36 mouse cellular contexts compared by ENCODE assay signal in the genomic region with DNA sequence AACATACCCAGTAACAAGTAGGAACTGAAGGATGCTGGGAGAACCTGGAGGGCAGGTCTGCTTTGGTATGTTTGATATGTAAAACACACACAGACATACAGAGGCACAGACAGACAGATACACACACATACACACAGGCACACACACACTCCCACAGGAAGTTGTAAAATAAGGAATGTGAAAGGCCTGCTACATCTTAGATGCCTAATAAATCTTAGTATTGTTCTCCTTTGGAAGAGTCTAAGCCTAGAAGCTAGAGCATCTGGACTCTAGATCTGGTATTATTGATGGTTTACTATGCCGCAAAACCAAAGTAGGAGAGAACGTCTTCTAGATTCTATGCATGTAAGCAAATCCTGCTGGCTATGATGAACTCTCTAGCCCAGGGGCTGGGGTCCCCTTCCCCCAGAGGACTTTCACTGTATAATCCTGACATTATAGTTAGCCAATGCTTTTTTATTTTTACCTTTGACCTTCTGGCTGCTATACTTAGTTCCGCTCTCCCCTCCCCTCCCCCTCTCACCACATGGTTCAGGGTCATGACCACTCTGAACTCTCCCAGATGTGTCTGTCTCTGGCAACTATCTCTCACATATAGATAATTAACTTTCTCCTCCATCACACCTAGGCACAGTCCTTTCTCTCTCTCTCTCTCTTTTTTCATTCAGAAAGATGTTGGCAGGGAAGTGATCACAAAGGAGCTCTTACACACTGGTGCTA. TPM values are rescaled to one million over a fixed set of nuclear protein-coding genes. Genes with fewer than 3 reads are reported as not detected.
DNase-seq lines count a peak whose midpoint lies in the region; ATAC-seq and TF ChIP-seq lines count a peak whose summit lies in the region.
"Had no signal": no experiment of that assay in that cellular context is flagged by ENCODE, and none has a peak within 500 bp of the region (broad histone marks: within the 10 kb centered on the region; RNA-seq: fewer than 3 reads in every experiment).

No protein-coding gene starts in this region.

- H3K4me1 ChIP-seq in kidney, adult 2 months (ENCODE audit: control insufficient read depth, insufficient read depth, low read length) = peaks cover 2% of the 10 kb centered on the region; the same call in 1 of the 2 replicates
- peaks cover 7% of the 10 kb centered on the region for H3K4me1 ChIP-seq in ES-Bruce4 (ENCODE audit: control insufficient read depth, insufficient read depth, low read length)
- peaks cover 8% of the 10 kb centered on the region; the same call in 1 of the 2 replicates for H3K4me1 ChIP-seq in kidney, embryonic 15.5 days
- H3K4me1 ChIP-seq in limb, embryonic 11.5 days (ENCODE audit: control insufficient read depth, insufficient read depth, low read length) = 0 out of 2 replicates have a peak, but pooled peaks cover 3% of the 10 kb centered on the region
- H3K4me1 ChIP-seq: embryonic facial prominence, embryonic 15.5 days; forebrain, embryonic 12.5 days; heart, embryonic 15.5 days; hindbrain, embryonic 12.5 days; intestine, embryonic 15.5 days; liver, embryonic 15.5 days; lung, embryonic 15.5 days; megakaryocyte, embryonic 14.5 days; midbrain, embryonic 12.5 days; neural tube, embryonic 12.5 days had no signal

- WGBS in kidney, adult 2 months = 66% methylated on average over 3 of the region's 3 CpGs
- WGBS in kidney, embryonic 15.5 days = 59% methylated on average over 3 of the region's 3 CpGs
- 72% methylated on average over 3 of the region's 3 CpGs for WGBS in limb, embryonic 11.5 days

- no peak overlapping the region for H3K4me3 ChIP-seq in kidney, adult 2 months (ENCODE audit: insufficient read depth, low read depth, low read length)
- no peak overlapping the region for H3K4me3 ChIP-seq in ES-Bruce4 (ENCODE audit: low read depth, low read length)
- no peak overlapping the region for H3K4me3 ChIP-seq in kidney, embryonic 15.5 days (replicated peaks)
- no peak overlapping the region for H3K4me3 ChIP-seq in limb, embryonic 11.5 days (ENCODE audit: low read depth, low read length)
- H3K4me3 ChIP-seq: embryonic facial prominence, embryonic 10.5 days; embryonic facial prominence, embryonic 15.5 days; forebrain, embryonic 12.5 days; heart, embryonic 15.5 days; hindbrain, embryonic 12.5 days; intestine, embryonic 15.5 days; limb, embryonic 13.5 days; liver, embryonic 15.5 days; lung, embryonic 15.5 days; megakaryocyte, embryonic 14.5 days; midbrain, embryonic 12.5 days; myocyte; neural tube, embryonic 12.5 days had no signal

- H3K4me2 ChIP-seq in kidney, embryonic 15.5 days = no peak overlapping the region
- H3K4me2 ChIP-seq in limb, embryonic 11.5 days (ENCODE audit: low read depth, severe bottlenecking) = no peak overlapping the region
- H3K4me2 ChIP-seq: embryonic facial prominence, embryonic 15.5 days; forebrain, embryonic 12.5 days; heart, embryonic 15.5 days; hindbrain, embryonic 12.5 days; intestine, embryonic 15.5 days; limb, embryonic 13.5 days; liver, embryonic 15.5 days; lung, embryonic 15.5 days; midbrain, embryonic 12.5 days; neural tube, embryonic 12.5 days had no signal

- no peaks in the 10 kb centered on the region for H3K27me3 ChIP-seq in kidney, adult 2 months (replicated peaks; ENCODE audit: control insufficient read depth, insufficient read depth, low read length)
- H3K27me3 ChIP-seq in ES-Bruce4 (ENCODE audit: control insufficient read depth, insufficient read depth, low read length, poor library complexity, severe bottlenecking) = no peaks in the 10 kb centered on the region
- no peaks in the 10 kb centered on the region for H3K27me3 ChIP-seq in kidney, embryonic 15.5 days
- no peaks in the 10 kb centered on the region for H3K27me3 ChIP-seq in limb, embryonic 11.5 days (ENCODE audit: control insufficient read depth, insufficient read depth, low read length)
- H3K27me3 ChIP-seq: embryonic facial prominence, embryonic 15.5 days; forebrain, embryonic 12.5 days; heart, embryonic 15.5 days; hindbrain, embryonic 12.5 days; intestine, embryonic 15.5 days; limb, embryonic 13.5 days; liver, embryonic 15.5 days; lung, embryonic 15.5 days; megakaryocyte, embryonic 14.5 days; midbrain, embryonic 12.5 days; neural tube, embryonic 12.5 days had no signal

- no peaks in the 10 kb centered on the region for H3K9me3 ChIP-seq in ES-Bruce4 (replicated peaks; ENCODE audit: control insufficient read depth, insufficient read depth, low read length, poor library complexity, severe bottlenecking)
- H3K9me3 ChIP-seq in kidney, embryonic 15.5 days (replicated peaks) = no peaks in the 10 kb centered on the region
- no peaks in the 10 kb centered on the region for H3K9me3 ChIP-seq in limb, embryonic 11.5 days (ENCODE audit: control insufficient read depth, low read length)
- H3K9me3 ChIP-seq: embryonic facial prominence, embryonic 10.5 days; embryonic facial prominence, embryonic 15.5 days; forebrain, embryonic 12.5 days; heart, embryonic 15.5 days; hindbrain, embryonic 12.5 days; intestine, embryonic 15.5 days; limb, embryonic 13.5 days; liver, embryonic 15.5 days; lung, embryonic 15.5 days; megakaryocyte, embryonic 14.5 days; midbrain, embryonic 12.5 days; neural tube, embryonic 12.5 days had no signal

- TF ChIP-seq POLR2A in kidney, adult 2 months (IDR thresholded peaks at IDR 0.05; ENCODE audit: low read depth, low read length) = no peak
- no peak for TF ChIP-seq POLR2A in ES-Bruce4 (IDR thresholded peaks at IDR 0.05; ENCODE audit: insufficient read depth, low read length)

- H3K27ac ChIP-seq in kidney, adult 2 months (ENCODE audit: insufficient read depth, low read depth, low read length) = no peak overlapping the region
- peak overlapping the region; percentile 92 for H3K27ac ChIP-seq in ES-Bruce4 (ENCODE audit: insufficient read depth, low read length)
- no peak overlapping the region for H3K27ac ChIP-seq in kidney, embryonic 15.5 days
- no peak overlapping the region for H3K27ac ChIP-seq in limb, embryonic 11.5 days (replicated peaks; ENCODE audit: low read depth, low read length)
- H3K27ac ChIP-seq: embryonic facial prominence, embryonic 10.5 days; embryonic facial prominence, embryonic 15.5 days; forebrain, embryonic 12.5 days; heart, embryonic 15.5 days; hindbrain, embryonic 12.5 days; hindbrain, postnatal 0 days; intestine, embryonic 15.5 days; limb, embryonic 13.5 days; liver, embryonic 15.5 days; lung, embryonic 15.5 days; midbrain, embryonic 12.5 days; neural tube, embryonic 12.5 days; stomach, postnatal 0 days had no signal

- 0 out of 2 replicates have a peak overlapping the region, but pooled peaks have one; percentile 18 for H3K9ac ChIP-seq in ES-Bruce4 (ENCODE audit: low read depth, poor library complexity, severe bottlenecking)
- H3K9ac ChIP-seq in kidney, embryonic 15.5 days = no peak overlapping the region
- H3K9ac ChIP-seq in limb, embryonic 11.5 days (ENCODE audit: low read length) = no peak overlapping the region
- H3K9ac ChIP-seq: embryonic facial prominence, embryonic 15.5 days; forebrain, embryonic 12.5 days; forebrain, postnatal 0 days; heart, embryonic 15.5 days; hindbrain, embryonic 12.5 days; intestine, embryonic 15.5 days; limb, embryonic 13.5 days; liver, embryonic 15.5 days; lung, embryonic 15.5 days; midbrain, embryonic 12.5 days; neural tube, embryonic 12.5 days had no signal

- ATAC-seq in kidney, embryonic 15.5 days (replicated peaks; ENCODE audit: low FRiP score) = peak; percentile 58
- ATAC-seq in limb, embryonic 11.5 days (ENCODE audit: insufficient number of reproducible peaks, low FRiP score, low TSS enrichment, low read depth) = 0 out of 2 replicates have a peak, but pooled peaks have one; percentile 35
- ATAC-seq: activated CD4-positive, CD25-positive, alpha-beta regulatory T cell, adult 4 months; CD4-positive, CD25-positive, alpha-beta regulatory T cell, adult 4 months; forebrain, postnatal 0 days; hindbrain, postnatal 0 days; intestine, embryonic 15.5 days had no signal

- H3K36me3 ChIP-seq in kidney, adult 2 months (ENCODE audit: control insufficient read depth, insufficient read depth, low read length) = no peaks in the 10 kb centered on the region
- H3K36me3 ChIP-seq in ES-Bruce4 (ENCODE audit: control insufficient read depth, insufficient read depth, low read length, poor library complexity, severe bottlenecking) = no peaks in the 10 kb centered on the region; the same call in 1 of the 2 replicates
- no peaks in the 10 kb centered on the region for H3K36me3 ChIP-seq in kidney, embryonic 15.5 days
- no peaks in the 10 kb centered on the region for H3K36me3 ChIP-seq in limb, embryonic 11.5 days (ENCODE audit: control insufficient read depth, insufficient read depth, low read length)
- H3K36me3 ChIP-seq: embryonic facial prominence, embryonic 10.5 days; embryonic facial prominence, embryonic 15.5 days; forebrain, embryonic 12.5 days; heart, embryonic 15.5 days; hindbrain, embryonic 12.5 days; intestine, embryonic 15.5 days; limb, embryonic 13.5 days; liver, embryonic 15.5 days; lung, embryonic 15.5 days; midbrain, embryonic 12.5 days; neural tube, embryonic 12.5 days had no signal

- peak; percentile 22 for DNase-seq in kidney, adult 2 months
- DNase-seq in kidney, adult 18-20 months = no peak
- DNase-seq in limb, embryonic 11.5 days (ENCODE audit: low spot score) = no peak
- no peak for DNase-seq in lung, postnatal 4 days
- DNase-seq in lung, postnatal 14 days = no peak
- DNase-seq: adrenal gland, adult 2 months; adrenal gland, postnatal 36 days; cerebellum, adult 18-20 months; cerebellum, postnatal 10 days; forebrain, postnatal 0 days; gastrocnemius, postnatal 10 days; layer of hippocampus, adult 9-11 months; lung, postnatal 36 days; right cerebral cortex, adult 18-20 months; right cerebral cortex, postnatal 4 days; thymus, adult 18-20 months; thymus, postnatal 36 days had no signal

- TF ChIP-seq EP300 in ES-Bruce4 (IDR thresholded peaks at IDR 0.05; ENCODE audit: insufficient read depth, low read depth, low read length) = no peak

- no peak for TF ChIP-seq CTCF in kidney, adult 2 months (conservative IDR thresholded peaks at IDR 0.05; ENCODE audit: insufficient read depth, insufficient read length, low read depth, low read length)
- no peak for TF ChIP-seq CTCF in ES-Bruce4 (IDR thresholded peaks at IDR 0.05; ENCODE audit: low read depth, low read length)

RNA-seq across cellular contexts. Expression of gene Ei24, which starts 8.2 kb away (rescaled TPM):
- polyA plus RNA-seq in kidney, adult 2 months (2012; rRNA removed) = 85.9 and 94.1 TPM in 2 replicates
- 159 and 165 TPM in 2 replicates for polyA plus RNA-seq in ES-Bruce4 (2011; ENCODE audit: insufficient read depth, insufficient read length, low read depth, missing spikeins)
- polyA plus RNA-seq in kidney, embryonic 15.5 days (2015; fragmentation: Nextera tagmentation; extraction: Ambion mirVana) = 114 and 116 TPM in 2 replicates
- polyA plus RNA-seq in limb, embryonic 11.5 days (2014; fragmentation: Nextera tagmentation; extraction: Ambion mirVana) = 55.5 and 73.6 TPM in 2 replicates

RNA-seq across cellular contexts. Expression of gene Fez1, which starts 16.2 kb away (rescaled TPM):
- polyA plus RNA-seq in kidney, adult 2 months (2012; rRNA removed) = 0.33 and 0.60 TPM in 2 replicates
- polyA plus RNA-seq in ES-Bruce4 (2011; ENCODE audit: insufficient read depth, insufficient read length, low read depth, missing spikeins) = 2.4 and 3.6 TPM in 2 replicates
- polyA plus RNA-seq in kidney, embryonic 15.5 days (2015; fragmentation: Nextera tagmentation; extraction: Ambion mirVana) = 5.1 and 7.2 TPM in 2 replicates
- 14.7 and 15.7 TPM in 2 replicates for polyA plus RNA-seq in limb, embryonic 11.5 days (2014; fragmentation: Nextera tagmentation; extraction: Ambion mirVana)
- polyA plus RNA-seq: activated CD4-positive, CD25-positive, alpha-beta regulatory T cell, adult 4 months had no signal

RNA-seq across cellular contexts. Expression of gene Stt3a, which starts 37.9 kb away (rescaled TPM):
- 194 and 199 TPM in 2 replicates for polyA plus RNA-seq in kidney, adult 2 months (2012; rRNA removed)
- polyA plus RNA-seq in ES-Bruce4 (2011; ENCODE audit: insufficient read depth, insufficient read length, low read depth, missing spikeins) = 365 and 379 TPM in 2 replicates
- polyA plus RNA-seq in kidney, embryonic 15.5 days (2015; fragmentation: Nextera tagmentation; extraction: Ambion mirVana) = 288 and 309 TPM in 2 replicates
- 197 and 238 TPM in 2 replicates for polyA plus RNA-seq in limb, embryonic 11.5 days (2014; fragmentation: Nextera tagmentation; extraction: Ambion mirVana)
